ENCODE assay signal across 24 mouse cellular contexts in genomic region chr5:148366455-148366854, GRCm38 (mm10). TPM values are rescaled to one million over a fixed set of nuclear protein-coding genes. Genes with fewer than 3 reads are reported as not detected.
DNase-seq lines count a peak whose midpoint lies in the region; ATAC-seq and TF ChIP-seq lines count a peak whose summit lies in the region.
"Had no signal": no experiment of that assay in that cellular context is flagged by ENCODE, and none has a peak within 500 bp of the region (broad histone marks: within the 10 kb centered on the region; RNA-seq: fewer than 3 reads in every experiment).

No protein-coding gene starts in this region.

- ATAC-seq in megakaryocyte, adult 5-6 weeks (ENCODE audit: poor library complexity, severe bottlenecking) = no peak
- ATAC-seq in activated CD4-positive, CD25-positive, alpha-beta regulatory T cell, adult 4 months = no peak
- no peak for ATAC-seq in kidney, embryonic 14.5 days (ENCODE audit: low FRiP score, low TSS enrichment)
- ATAC-seq: CD4-positive, CD25-positive, alpha-beta regulatory T cell, adult 4 months; forebrain, embryonic 13.5 days; forebrain, embryonic 15.5 days; forebrain, postnatal 0 days had no signal

- peaks cover 43% of the 10 kb centered on the region for H3K4me1 ChIP-seq in megakaryocyte, embryonic 14.5 days
- H3K4me1 ChIP-seq in E14TG2a.4 (replicated peaks; ENCODE audit: low read depth, low read length) = peaks cover 76% of the 10 kb centered on the region
- H3K4me1 ChIP-seq in kidney, embryonic 14.5 days (ENCODE audit: control insufficient read depth, insufficient read depth, low read length) = peaks cover 10% of the 10 kb centered on the region; the same call in 1 of the 2 replicates
- H3K4me1 ChIP-seq: forebrain, embryonic 13.5 days; forebrain, embryonic 15.5 days had no signal

- H3K4me3 ChIP-seq in megakaryocyte, embryonic 14.5 days (replicated peaks) = peak overlapping the region; percentile 38
- H3K4me3 ChIP-seq in E14TG2a.4 (replicated peaks; ENCODE audit: low read length) = peak overlapping the region; percentile 30
- H3K4me3 ChIP-seq in myocyte = no peak overlapping the region
- no peak overlapping the region for H3K4me3 ChIP-seq in kidney, embryonic 14.5 days (ENCODE audit: low read length)
- H3K4me3 ChIP-seq: embryonic facial prominence, embryonic 10.5 days; embryonic facial prominence, embryonic 12.5 days; forebrain, embryonic 13.5 days; forebrain, embryonic 15.5 days had no signal

- H3K36me3 ChIP-seq in megakaryocyte, embryonic 14.5 days (replicated peaks; ENCODE audit: low read length) = peaks cover 87% of the 10 kb centered on the region
- peaks cover 29% of the 10 kb centered on the region for H3K36me3 ChIP-seq in E14TG2a.4 (ENCODE audit: insufficient read depth, low read length)
- peaks cover 24% of the 10 kb centered on the region for H3K36me3 ChIP-seq in myocyte (ENCODE audit: control insufficient read depth, insufficient read depth)
- peaks cover 5% of the 10 kb centered on the region; the same call in 1 of the 2 replicates for H3K36me3 ChIP-seq in kidney, embryonic 14.5 days (ENCODE audit: control insufficient read depth, insufficient read depth, low read length)
- H3K36me3 ChIP-seq: embryonic facial prominence, embryonic 12.5 days; forebrain, embryonic 15.5 days had no signal

- no peak overlapping the region for H3ac ChIP-seq in myocyte (ENCODE audit: control insufficient read depth, insufficient read length)

- 83% methylated on average over 9 of the region's 9 CpGs for WGBS in kidney, embryonic 14.5 days

- no peak overlapping the region for H3K9ac ChIP-seq in kidney, embryonic 14.5 days (ENCODE audit: low read depth, low read length)
- H3K9ac ChIP-seq: embryonic facial prominence, embryonic 12.5 days; forebrain, embryonic 13.5 days; forebrain, embryonic 15.5 days; forebrain, postnatal 0 days had no signal

- H3K4me2 ChIP-seq in myocyte (ENCODE audit: low read depth) = no peak overlapping the region
- H3K4me2 ChIP-seq in kidney, embryonic 14.5 days (replicated peaks; ENCODE audit: low read depth, low read length) = no peak overlapping the region
- H3K4me2 ChIP-seq: embryonic facial prominence, embryonic 12.5 days; forebrain, embryonic 13.5 days; forebrain, embryonic 15.5 days had no signal

- no peaks in the 10 kb centered on the region for H3K27me3 ChIP-seq in megakaryocyte, embryonic 14.5 days (replicated peaks)
- H3K27me3 ChIP-seq in E14TG2a.4 (ENCODE audit: insufficient read depth, low read length) (no peaks in the 10 kb centered on the region), myocyte (ENCODE audit: control insufficient read depth, insufficient read depth, insufficient read length) (no peaks in the 10 kb centered on the region)
- H3K27me3 ChIP-seq in kidney, embryonic 14.5 days (ENCODE audit: control insufficient read depth, insufficient read depth, low read length) = no peaks in the 10 kb centered on the region
- H3K27me3 ChIP-seq: CH12.LX; embryonic facial prominence, embryonic 12.5 days; forebrain, embryonic 13.5 days; forebrain, embryonic 15.5 days had no signal

- peaks cover 88% of the 10 kb centered on the region for H3K79me2 ChIP-seq in myocyte (ENCODE audit: control insufficient read depth, insufficient read depth)

- peaks cover 11% of the 10 kb centered on the region for H3K9me3 ChIP-seq in megakaryocyte, embryonic 14.5 days
- H3K9me3 ChIP-seq in E14TG2a.4 (ENCODE audit: low read length) = peaks cover 5% of the 10 kb centered on the region
- no peaks in the 10 kb centered on the region for H3K9me3 ChIP-seq in kidney, embryonic 14.5 days (ENCODE audit: control insufficient read depth, low read length)
- H3K9me3 ChIP-seq: forebrain, embryonic 15.5 days had no signal

- TF ChIP-seq POLR2A in myocyte (IDR thresholded peaks at IDR 0.05; ENCODE audit: insufficient read length, low read depth) = no peak

- TF ChIP-seq CTCF in E14TG2a.4 (conservative IDR thresholded peaks at IDR 0.05; ENCODE audit: low read length) = no peak

- no peak overlapping the region for H3K27ac ChIP-seq in kidney, embryonic 14.5 days (ENCODE audit: low read depth, low read length)
- H3K27ac ChIP-seq: embryonic facial prominence, embryonic 10.5 days; embryonic facial prominence, embryonic 12.5 days; forebrain, embryonic 13.5 days; forebrain, embryonic 15.5 days had no signal

- DNase-seq in R1 (ENCODE audit: low read depth, low spot score) = peak; percentile 56
- no peak for DNase-seq in retina, embryonic 14.5 days (ENCODE audit: low spot score)
- DNase-seq: adrenal gland, adult 8-10 months; adrenal gland, postnatal 14 days; adrenal gland, postnatal 36 days; B cell, adult 2 months; cerebellum, adult 11-12 months; cerebellum, adult 2 months; cerebellum, adult 9-10 months; cerebellum, postnatal 10 days; cerebellum, postnatal 25 days; forebrain, postnatal 0 days had no signal

TF ChIP-seq in myocyte, 11 proteins besides CTCF, POLR2A, EP300 and RAD21:
- TF ChIP-seq MAX (IDR thresholded peaks at IDR 0.05; ENCODE audit: low read depth) (no peak), SRF (IDR thresholded peaks at IDR 0.05; ENCODE audit: control insufficient read depth, insufficient read length, low read depth) (no peak), REST (IDR thresholded peaks at IDR 0.05; ENCODE audit: insufficient read depth, insufficient read length) (no peak), TCF12 (IDR thresholded peaks at IDR 0.05; ENCODE audit: insufficient read depth, poor library complexity, severe bottlenecking) (no peak), TCF3 (IDR thresholded peaks at IDR 0.05; ENCODE audit: insufficient read length, low read depth) (no peak), MYOD1 (IDR thresholded peaks at IDR 0.05; ENCODE audit: control insufficient read depth in 1 of 3, insufficient read length in 2 of 3, low read depth in 2 of 3) (no peak), USF1 (IDR thresholded peaks at IDR 0.05; ENCODE audit: low read depth) (no peak), POLR2AphosphoS2 (IDR thresholded peaks at IDR 0.05; ENCODE audit: insufficient read length, low read depth) (peak; percentile 41)
TF ChIP-seq in myocyte: peak in this region for 1.

RNA-seq across cellular contexts. Expression of gene Slc7a1, which starts 33.2 kb away (rescaled TPM):
- polyA plus RNA-seq in megakaryocyte, embryonic 14.5 days (2012; ENCODE audit: insufficient read depth, low replicate concordance) = 4.9 and 5.6 TPM in 2 replicates
- total RNA-seq in megakaryocyte, adult 5-6 weeks (2015) = 17.2 and 18.6 TPM in 2 replicates
- 7.6 and 12.3 TPM in 2 replicates for total RNA-seq in megakaryocyte, adult 5-6 weeks (2017)
- 51.4 TPM for polyA plus RNA-seq in myocyte (2012; fragmentation: generic; extraction: Trizol)
- polyA plus RNA-seq in activated CD4-positive, CD25-positive, alpha-beta regulatory T cell, adult 4 months (2017; shearing (Covaris generic)) = 10 to 100 TPM; 11.9 to 13.0 TPM
- 36.2 and 36.8 TPM in 2 replicates for polyA plus RNA-seq in kidney, embryonic 14.5 days (2014; fragmentation: Nextera tagmentation; extraction: Ambion mirVana)

Comparison
In these comparisons a context has a peak if more than half of its experiments do, and no peak if none do; other contexts are left out.
1. H3K4me3 ChIP-seq: peak in megakaryocyte, embryonic 14.5 days (single experiment) and E14TG2a.4 (single experiment); none in myocyte (single experiment) and kidney, embryonic 14.5 days (single experiment).